Mouse (Mus musculus): ENCODE data around the gene Noto. TPM values are rescaled to one million over a fixed set of nuclear protein-coding genes. Genes with fewer than 3 reads are reported as not detected.
"Not testable (repeated sequence)": the region's sequence is repeated elsewhere in the genome, so short reads cannot be mapped to it uniquely, and the experiment has no call there.

Noto gene
- total and polyA plus RNA-seq, 3 experiments = not detected

GRCm38 (mm10) chr6:85447351-85447750, 23.7 kb downstream of the Noto start:
- no peaks in the 10 kb centered on the region for H3K9me3 ChIP-seq (replicated peaks; ENCODE audit: insufficient read depth, low read length)
- no peaks in the 10 kb centered on the region for H3K27me3 ChIP-seq (ENCODE audit: control insufficient read depth in 1 of 2, insufficient read depth in 2 of 2, low read length in 2 of 2)
- peaks cover 3 to 7% of the 10 kb centered on the region in 2 experiments; a peak in 3 of 4 replicates for H3K36me3 ChIP-seq (ENCODE audit: control insufficient read depth in 1 of 2, insufficient read depth in 2 of 2, low read length in 2 of 2)
- no peak for DNase-seq (ENCODE audit: low read depth, low spot score)
- no peak overlapping the region for H3K4me3 ChIP-seq (ENCODE audit: control insufficient read depth in 1 of 2, insufficient read depth in 1 of 2, low read depth in 2 of 2, low read length in 2 of 2)
- no peak overlapping the region for H3K9ac ChIP-seq (ENCODE audit: control insufficient read depth, low read depth, low read length, poor library complexity, severe bottlenecking)
- H3K27ac ChIP-seq (ENCODE audit: control insufficient read depth, low read depth, low read length) = no peak overlapping the region
- TF ChIP-seq POLR2A (IDR thresholded peaks at IDR 0.05; ENCODE audit: control insufficient read depth in 1 of 2, insufficient read depth in 1 of 2, low read depth in 1 of 2, low read length in 2 of 2, poor library complexity in 1 of 2) (peak in 1 of 2 experiments; percentile 36; a peak in 2 of 4 replicates), MAX (IDR thresholded peaks at IDR 0.05; ENCODE audit: low read length) (no peak), EP300 (IDR thresholded peaks at IDR 0.05; ENCODE audit: low read depth in 1 of 2, low read length in 2 of 2) (no peak)
- H3K4me1 ChIP-seq (ENCODE audit: control insufficient read depth in 1 of 2, insufficient read depth in 2 of 2, low read length in 2 of 2) = peaks cover 0 to 6% of the 10 kb centered on the region in 2 experiments; a peak in 1 of 4 replicates
- peaks cover 11% of the 10 kb centered on the region for H3K79me2 ChIP-seq (ENCODE audit: control insufficient read depth, insufficient read depth, low read length, poor library complexity)

GRCm38 (mm10) chr6:85450140-85450539, 26.5 kb downstream of the Noto start:
- peak overlapping the region; percentile 39 to 49; a peak in 3 of 4 replicates for H3K4me3 ChIP-seq (ENCODE audit: control insufficient read depth in 1 of 2, insufficient read depth in 1 of 2, low read depth in 2 of 2, low read length in 2 of 2)
- H3K36me3 ChIP-seq (ENCODE audit: control insufficient read depth in 1 of 2, insufficient read depth in 2 of 2, low read length in 2 of 2) = peaks cover 4 to 24% of the 10 kb centered on the region in 2 experiments
- not testable (repeated sequence) for H3K27ac ChIP-seq (ENCODE audit: control insufficient read depth, low read depth, low read length); H3K27me3 ChIP-seq (ENCODE audit: control insufficient read depth in 1 of 2, insufficient read depth in 2 of 2, low read length in 2 of 2); H3K9me3 ChIP-seq (replicated peaks; ENCODE audit: insufficient read depth, low read length)
- peaks cover 39% of the 10 kb centered on the region for H3K79me2 ChIP-seq (ENCODE audit: control insufficient read depth, insufficient read depth, low read length, poor library complexity)
- DNase-seq (ENCODE audit: low read depth, low spot score) = peak; percentile 24
- TF ChIP-seq TBP (IDR thresholded peaks at IDR 0.05; ENCODE audit: low read depth, low read length) = peak; percentile 81
- H3K9ac ChIP-seq (ENCODE audit: control insufficient read depth, low read depth, low read length, poor library complexity, severe bottlenecking) = peak overlapping the region; percentile 76
- H3K4me1 ChIP-seq (ENCODE audit: control insufficient read depth in 1 of 2, insufficient read depth in 2 of 2, low read length in 2 of 2) = peaks cover 6 to 14% of the 10 kb centered on the region in 2 experiments; a peak in 2 of 4 replicates

- H3K4me1 ChIP-seq (ENCODE audit: control insufficient read depth in 1 of 2, insufficient read depth in 2 of 2, low read length in 2 of 2) = peaks cover 8 to 17% of the 10 kb centered on the region in 2 experiments; a peak in 2 of 4 replicates
- H3K4me3 ChIP-seq (ENCODE audit: control insufficient read depth in 1 of 2, insufficient read depth in 1 of 2, low read depth in 2 of 2, low read length in 2 of 2) = peak within 1 kb of the TSS; percentile 74 to 92
- H3K27me3 ChIP-seq (ENCODE audit: control insufficient read depth in 1 of 2, insufficient read depth in 2 of 2, low read length in 2 of 2) = no peaks in the 10 kb centered on the region
- peak within 1 kb of the TSS; percentile 88 for H3K27ac ChIP-seq (ENCODE audit: control insufficient read depth, low read depth, low read length)
- peaks cover 46% of the 10 kb centered on the region for H3K79me2 ChIP-seq (ENCODE audit: control insufficient read depth, insufficient read depth, low read length, poor library complexity)
- DNase-seq (ENCODE audit: low read depth, low spot score) = peak; percentile 99
- no peaks in the 10 kb centered on the region for H3K9me3 ChIP-seq (replicated peaks; ENCODE audit: insufficient read depth, low read length)
- peak within 1 kb of the TSS; percentile 82 for H3K9ac ChIP-seq (ENCODE audit: control insufficient read depth, low read depth, low read length, poor library complexity, severe bottlenecking)
- peaks cover 3 to 32% of the 10 kb centered on the region in 2 experiments for H3K36me3 ChIP-seq (ENCODE audit: control insufficient read depth in 1 of 2, insufficient read depth in 2 of 2, low read length in 2 of 2)
- peak; percentile 49 to 75 (median 63); a peak in 5 of 6 replicates for TF ChIP-seq CTCF (IDR thresholded peaks at IDR 0.05 in 2 of 3, conservative IDR thresholded peaks at IDR 0.05 in 1 of 3; ENCODE audit: control insufficient read depth in 1 of 3, insufficient read depth in 1 of 3, low read depth in 2 of 3, low read length in 3 of 3, poor library complexity in 1 of 3, severe bottlenecking in 1 of 3)
- TF ChIP-seq USF1 (IDR thresholded peaks at IDR 0.05; ENCODE audit: low read depth, low read length) = no peak
- no peak for TF ChIP-seq TCF12 (IDR thresholded peaks at IDR 0.05; ENCODE audit: low read depth, low read length)
- TF ChIP-seq JUND (IDR thresholded peaks at IDR 0.05; ENCODE audit: low read depth, low read length) = no peak
- TF ChIP-seq MAX (IDR thresholded peaks at IDR 0.05; ENCODE audit: low read length) = peak; percentile 37; the same call in 1 of the 2 replicates
- TF ChIP-seq CHD2 (IDR thresholded peaks at IDR 0.05; ENCODE audit: low read length) = peak; percentile 79
- 0 out of 2 replicates have a peak, but pooled peaks have one; percentile 4 for TF ChIP-seq UBTF (IDR thresholded peaks at IDR 0.05; ENCODE audit: borderline replicate concordance, insufficient read depth, low read depth, low read length)
- TF ChIP-seq E2F4 (IDR thresholded peaks at IDR 0.05; ENCODE audit: borderline replicate concordance, low read depth, low read length) = no peak
- TF ChIP-seq BHLHE40 (IDR thresholded peaks at IDR 0.05; ENCODE audit: borderline replicate concordance, low read depth, low read length) = no peak
- TF ChIP-seq GATA1 (IDR thresholded peaks at IDR 0.05; ENCODE audit: low read depth, low read length) = peak; percentile 16; the same call in 1 of the 2 replicates
- TF ChIP-seq MXI1 (IDR thresholded peaks at IDR 0.05; ENCODE audit: low read depth, low read length) = 0 out of 2 replicates have a peak, but pooled peaks have one; percentile 50
- TF ChIP-seq TBP (IDR thresholded peaks at IDR 0.05; ENCODE audit: low read depth, low read length) = peak; percentile 64
- no peak for TF ChIP-seq ZKSCAN1 (IDR thresholded peaks at IDR 0.05; ENCODE audit: low read depth, low read length)
- peak; percentile 74 for TF ChIP-seq ELF1 (IDR thresholded peaks at IDR 0.05; ENCODE audit: low read depth, low read length)
- no peak for TF ChIP-seq ZC3H11A (IDR thresholded peaks at IDR 0.05; ENCODE audit: low read depth, low read length)
- peak; percentile 49; the same call in 1 of the 2 replicates for TF ChIP-seq NRF1 (IDR thresholded peaks at IDR 0.05; ENCODE audit: insufficient read depth, low read depth, low read length, poor library complexity, severe bottlenecking)
- no peak for TF ChIP-seq NELFE (IDR thresholded peaks at IDR 0.05; ENCODE audit: low read depth, low read length)
- TF ChIP-seq GABPA (IDR thresholded peaks at IDR 0.05; ENCODE audit: low read depth, low read length) = no peak
- TF ChIP-seq MEF2A (IDR thresholded peaks at IDR 0.05; ENCODE audit: extremely low read depth, insufficient replicate concordance, low read depth, low read length, poor library complexity, severe bottlenecking) = no peak
- TF ChIP-seq RAD21 (IDR thresholded peaks at IDR 0.05; ENCODE audit: low read depth, low read length) = no peak
Observed at GRCm38 (mm10) chr6:85450697-85451663, 27.3 kb downstream of the Noto start, which contains the start of gene Cct7. Gene Cct7, plus strand, starts transcription at chr6:85451514.
